Mouse (Mus musculus): ENCODE results near the gene Atp6ap1l. TPM values are rescaled to one million over a fixed set of nuclear protein-coding genes. Genes with fewer than 3 reads are reported as not detected.

Atp6ap1l gene
- total RNA-seq, 2 experiments from 2014 or later, result 0.42 to 1.3 TPM

GRCm38 (mm10) chr13:90886568-90886983 is 18.6 kb downstream of the Atp6ap1l start:
- peak in 1 of 2 experiments; percentile 13 for DNase-seq (ENCODE audit: low spot score in 2 of 2)

DNA sequence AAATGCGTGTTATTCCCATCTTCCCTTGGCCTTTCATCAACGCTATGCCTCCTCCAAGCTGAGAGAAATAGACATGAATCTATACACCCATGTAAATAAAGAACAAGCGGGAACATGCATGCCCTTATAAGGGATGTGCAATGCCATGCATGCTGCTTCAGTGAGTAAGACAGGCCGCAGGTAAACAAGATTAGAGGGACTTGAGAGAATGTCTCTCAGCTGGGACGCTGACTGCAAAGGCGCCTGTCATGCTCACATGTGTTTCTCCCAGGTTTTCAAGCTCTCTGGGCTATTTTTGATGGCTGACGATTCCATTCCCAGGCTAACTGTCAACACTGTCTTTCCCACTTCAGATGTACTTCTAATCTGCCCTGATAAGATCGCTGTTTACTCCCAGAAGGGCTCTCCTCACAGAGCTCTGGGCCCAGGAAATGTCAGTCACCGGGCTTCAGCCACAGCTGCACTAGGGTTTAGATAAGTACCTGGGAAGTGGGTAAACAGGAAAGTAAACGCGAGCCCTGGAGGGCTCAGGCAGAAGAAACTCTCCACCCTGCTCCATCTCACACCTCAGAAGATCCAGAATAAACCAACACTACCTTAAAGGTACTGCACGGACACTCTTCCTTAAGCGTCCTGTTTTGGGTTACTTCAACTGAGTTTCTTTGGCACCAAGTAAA is 19.2 kb downstream of the Atp6ap1l start:
- no peak for DNase-seq (ENCODE audit: low spot score in 2 of 2)

GRCm38 (mm10) chr13:90881727-90882429 is 23.3 kb downstream of the Atp6ap1l start:
- no peak for DNase-seq (ENCODE audit: low spot score in 2 of 2)

DNA sequence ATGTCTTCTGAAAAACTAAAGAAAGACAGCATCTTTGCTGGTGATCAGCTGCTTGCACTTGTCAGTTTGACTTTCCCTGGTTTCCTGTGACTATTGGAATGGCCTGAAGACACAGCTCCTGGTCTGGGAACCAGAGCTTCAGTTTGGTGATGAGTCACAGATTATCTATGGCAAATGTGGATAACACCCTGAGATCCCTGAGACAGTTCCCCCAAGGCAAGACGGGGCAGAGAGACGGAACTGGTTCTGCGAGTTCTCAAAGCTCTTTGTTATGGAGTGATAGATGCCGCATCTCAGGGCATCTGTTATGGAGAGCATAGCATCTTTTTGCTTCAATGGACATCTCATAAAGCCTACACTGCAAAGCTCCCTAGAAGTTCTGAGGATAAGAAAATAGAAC is 33.6 kb downstream of the Atp6ap1l start:
- DNase-seq (ENCODE audit: low spot score in 2 of 2), result no peak

GRCm38 (mm10) chr13:90869157-90869556 is 36.0 kb downstream of the Atp6ap1l start:
- DNase-seq (ENCODE audit: low spot score in 2 of 2), result no peak

- no peak for DNase-seq (ENCODE audit: low spot score in 2 of 2)
Observed at GRCm38 (mm10) chr13:90862138-90862537, 43.0 kb downstream of the Atp6ap1l start.

GRCm38 (mm10) chr13:90860888-90861431 is 44.2 kb downstream of the Atp6ap1l start:
- DNase-seq (ENCODE audit: low spot score in 2 of 2), result no peak

DNA sequence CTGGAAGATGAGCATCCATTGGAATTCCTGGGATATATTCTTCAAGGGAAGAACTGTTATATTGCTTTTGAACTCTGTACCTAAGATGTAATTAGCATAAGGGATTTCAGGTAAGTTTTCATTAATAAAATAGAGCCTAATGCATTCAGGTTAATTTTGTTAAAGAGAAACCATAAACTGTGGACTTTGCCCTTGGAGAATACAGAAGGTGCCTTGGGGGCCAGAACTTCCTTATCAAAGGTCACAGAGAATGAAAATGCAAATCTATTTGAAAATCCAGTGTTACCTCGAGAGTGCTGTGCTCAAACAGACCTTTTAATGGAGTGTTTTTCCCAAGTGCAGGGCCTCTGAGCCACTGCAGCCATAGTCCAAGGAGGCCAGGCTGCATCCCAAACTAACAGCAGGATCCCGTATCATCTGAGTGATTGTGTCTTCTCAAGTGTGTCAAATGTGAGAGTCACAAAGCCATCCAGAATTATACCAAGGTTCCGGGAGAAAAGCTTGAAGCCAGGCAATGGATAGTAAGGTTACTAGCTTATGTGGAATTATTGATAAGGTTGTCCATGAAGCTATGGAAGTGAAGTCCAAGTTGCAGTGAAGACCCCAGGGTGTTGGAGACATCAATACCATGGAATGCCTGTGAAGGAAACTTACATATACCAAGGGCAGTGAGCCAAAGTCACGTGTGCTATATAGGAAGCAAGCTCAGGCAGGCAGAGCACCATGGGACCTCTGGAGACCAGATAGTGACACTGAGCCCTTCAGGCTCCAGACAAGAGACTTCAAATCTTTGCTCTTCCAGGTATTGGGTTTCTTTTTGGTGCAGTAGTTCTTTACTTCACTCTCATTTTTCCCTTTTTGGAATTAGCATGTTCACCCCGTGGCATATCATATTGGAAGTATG is 52.2 kb downstream of the Atp6ap1l start:
- DNase-seq (ENCODE audit: low spot score in 2 of 2), result no peak

DNA sequence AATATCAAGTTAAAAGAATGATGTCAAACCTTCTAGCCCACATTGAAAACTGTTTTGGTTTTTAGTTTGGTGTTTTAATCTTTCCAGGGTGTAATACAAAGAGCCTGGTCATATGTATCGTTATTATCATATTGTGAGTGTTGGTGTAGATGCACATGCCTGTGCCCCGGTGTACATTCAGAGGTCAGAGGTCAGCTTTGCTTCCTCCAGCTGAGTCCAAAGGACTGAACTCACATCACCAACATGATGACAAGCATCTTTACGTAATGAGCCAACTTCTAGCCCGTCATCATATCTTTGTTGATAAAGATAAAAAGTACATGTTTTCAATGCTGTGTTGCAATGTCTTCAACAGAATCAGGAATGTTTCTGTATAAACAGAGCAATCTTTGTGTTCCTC is 53.4 kb downstream of the Atp6ap1l start:
- DNase-seq (ENCODE audit: low spot score in 2 of 2), result no peak

- no peak for DNase-seq (ENCODE audit: low spot score in 2 of 2)
Observed at GRCm38 (mm10) chr13:90844191-90844590, 61.0 kb downstream of the Atp6ap1l start.

DNA sequence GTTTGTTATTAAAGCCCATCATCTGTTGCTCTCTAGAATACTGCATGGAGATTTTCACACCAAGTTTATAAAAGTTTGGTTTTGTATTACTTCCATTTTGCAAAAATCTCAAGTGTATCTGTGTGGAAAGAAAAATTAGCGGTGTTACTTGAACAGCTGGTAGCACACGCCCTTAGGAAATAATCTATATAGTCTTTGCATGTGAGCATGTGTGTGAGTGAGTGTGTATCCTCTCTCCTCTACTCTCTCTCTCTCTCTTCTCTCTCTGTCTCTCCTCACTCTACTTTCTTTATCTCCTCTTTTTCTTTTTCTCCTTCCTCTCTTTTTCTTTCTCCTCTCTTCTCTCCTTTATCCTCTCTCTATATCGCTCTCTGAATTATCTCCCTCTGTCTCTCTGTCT is 61.7 kb downstream of the Atp6ap1l start:
- no peak for DNase-seq (ENCODE audit: low spot score in 2 of 2)

- DNase-seq (ENCODE audit: low spot score in 2 of 2), result no peak
Observed at GRCm38 (mm10) chr13:90841213-90841553, 64.0 kb downstream of the Atp6ap1l start.

- no peak for DNase-seq (ENCODE audit: low spot score in 2 of 2)
Observed at GRCm38 (mm10) chr13:90840530-90841212, 64.5 kb downstream of the Atp6ap1l start.

DNA sequence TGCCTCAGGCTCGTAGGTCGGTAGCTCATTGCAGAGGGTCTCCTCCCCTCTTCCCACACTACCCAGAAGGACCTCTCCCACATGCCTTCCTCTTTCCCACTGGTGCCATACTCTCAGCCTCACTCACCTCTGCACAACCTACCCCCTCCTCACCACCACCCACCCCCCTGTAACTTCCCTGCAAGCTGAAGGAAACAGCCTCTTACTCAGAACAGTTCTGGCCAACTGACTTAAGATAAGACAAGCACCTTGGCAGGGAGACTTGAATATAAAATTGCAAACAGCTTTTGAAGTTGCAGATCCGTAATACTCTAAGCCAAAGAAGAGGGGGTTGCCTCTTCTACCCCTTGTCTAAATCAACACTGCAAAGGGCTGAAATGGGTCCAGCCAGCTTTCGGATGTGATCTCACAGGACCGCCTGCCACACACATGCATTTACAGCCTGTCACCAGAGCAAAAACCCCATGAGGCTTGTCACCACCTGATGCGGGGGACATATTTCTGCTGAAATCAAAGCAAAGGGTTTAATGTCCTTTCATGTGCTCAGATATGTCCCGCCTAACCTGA is 71.4 kb downstream of the Atp6ap1l start:
- DNase-seq (ENCODE audit: low spot score in 2 of 2), result no peak

Other genes with a start within 250 kb of the Atp6ap1l start
- gene Rps23, start 17.6 kb upstream of the Atp6ap1l start, total RNA-seq (2021), result 100 to 1,000 TPM; 608 to 650 TPM